22 mouse cellular contexts compared by ENCODE assay signal in genomic region chr10:4398058-4398457, GRCm38 (mm10).
"Had no signal": no experiment of that assay in that cellular context is flagged by ENCODE, and none has a peak within 500 bp of the region (broad histone marks: within the 10 kb centered on the region; RNA-seq: fewer than 3 reads in every experiment).

No protein-coding gene starts in this region.

- H3K9ac ChIP-seq: liver, postnatal 0 days; lung, embryonic 15.5 days; midbrain, embryonic 12.5 days; midbrain, embryonic 15.5 days; neural tube, embryonic 13.5 days; neural tube, embryonic 15.5 days had no signal

- DNase-seq: liver, postnatal 0 days; lung, adult 2 months; lung, postnatal 14 days; lung, postnatal 36 days; retina, postnatal 1 day; right cerebral cortex, adult 18-20 months; right cerebral cortex, postnatal 25 days; right cerebral cortex, postnatal 4 days; spleen, adult 18-20 months; thymus, adult 18-20 months; thymus, postnatal 14 days; thymus, postnatal 36 days had no signal

- H3K4me3 ChIP-seq: lung, embryonic 15.5 days; megakaryocyte, embryonic 14.5 days; midbrain, embryonic 10.5 days; midbrain, embryonic 12.5 days; midbrain, embryonic 15.5 days; myocyte; neural tube, embryonic 13.5 days; neural tube, embryonic 15.5 days had no signal

- H3K36me3 ChIP-seq: midbrain, embryonic 15.5 days had no signal

- H3K4me2 ChIP-seq: lung, embryonic 15.5 days; midbrain, embryonic 12.5 days; midbrain, embryonic 15.5 days; neural tube, embryonic 13.5 days; neural tube, embryonic 15.5 days had no signal

- H3K9me3 ChIP-seq: lung, embryonic 15.5 days; megakaryocyte, embryonic 14.5 days; midbrain, embryonic 10.5 days; midbrain, embryonic 12.5 days; midbrain, embryonic 15.5 days; neural tube, embryonic 13.5 days; neural tube, embryonic 15.5 days had no signal

- H3K27ac ChIP-seq: lung, embryonic 15.5 days; macrophage; midbrain, embryonic 10.5 days; midbrain, embryonic 12.5 days; midbrain, embryonic 15.5 days; neural tube, embryonic 13.5 days; neural tube, embryonic 15.5 days had no signal

- ATAC-seq: liver, postnatal 0 days; lung, postnatal 0 days had no signal

- H3K4me1 ChIP-seq: lung, embryonic 15.5 days; midbrain, embryonic 10.5 days; midbrain, embryonic 12.5 days; midbrain, embryonic 15.5 days had no signal

- H3K27me3 ChIP-seq: lung, embryonic 15.5 days; megakaryocyte, embryonic 14.5 days; midbrain, embryonic 12.5 days; midbrain, embryonic 15.5 days; neural tube, embryonic 13.5 days; neural tube, embryonic 15.5 days had no signal
